Mouse (Mus musculus): Measurements from ENCODE around the gene Ccdc162.

The Ccdc162 gene

DNA sequence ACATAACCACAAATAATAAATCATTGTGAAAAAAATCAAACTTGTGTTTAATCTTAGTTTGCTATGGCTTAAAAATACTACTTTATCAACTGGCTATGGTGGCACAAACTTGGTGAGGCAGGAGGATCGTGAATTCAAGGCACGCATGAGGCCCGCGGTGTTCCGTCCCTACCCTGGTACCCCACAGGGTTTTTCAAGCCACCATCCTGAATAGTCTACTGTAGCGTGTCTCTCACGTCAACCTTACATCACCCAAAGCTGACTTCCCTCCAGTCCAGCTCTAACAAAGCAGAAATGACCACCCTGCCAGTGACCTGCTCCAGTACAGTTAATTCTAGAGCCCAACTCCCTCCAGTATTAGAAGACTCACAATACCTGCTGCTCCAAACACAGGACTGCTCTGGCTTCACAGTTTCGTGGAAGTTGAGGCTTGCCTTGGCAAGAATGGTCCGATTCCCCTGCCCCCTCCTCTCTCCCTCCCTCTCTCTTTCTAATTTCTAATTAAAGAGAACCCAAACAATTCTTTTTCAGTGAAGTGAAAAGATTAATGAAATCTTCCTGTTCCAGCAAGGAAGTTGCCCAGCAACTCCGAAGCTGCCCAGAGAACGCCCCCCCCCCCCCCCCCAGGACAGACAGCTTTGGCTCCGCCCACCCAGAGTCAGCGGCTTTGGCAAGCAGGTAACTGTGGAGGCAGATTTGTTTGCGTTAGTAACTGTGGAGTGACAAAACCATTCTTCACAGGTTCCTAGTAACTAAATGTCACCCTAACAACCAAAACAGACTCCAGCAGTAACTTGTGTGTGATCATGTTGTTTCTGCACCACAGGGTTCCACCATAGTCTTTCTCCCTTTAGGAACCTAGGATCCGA, at the start of gene Ccdc162:
Ccdc162 (minus strand) TSS at position 606 of the 869 bp plus-strand sequence.
- DNase-seq = no peak

DNA sequence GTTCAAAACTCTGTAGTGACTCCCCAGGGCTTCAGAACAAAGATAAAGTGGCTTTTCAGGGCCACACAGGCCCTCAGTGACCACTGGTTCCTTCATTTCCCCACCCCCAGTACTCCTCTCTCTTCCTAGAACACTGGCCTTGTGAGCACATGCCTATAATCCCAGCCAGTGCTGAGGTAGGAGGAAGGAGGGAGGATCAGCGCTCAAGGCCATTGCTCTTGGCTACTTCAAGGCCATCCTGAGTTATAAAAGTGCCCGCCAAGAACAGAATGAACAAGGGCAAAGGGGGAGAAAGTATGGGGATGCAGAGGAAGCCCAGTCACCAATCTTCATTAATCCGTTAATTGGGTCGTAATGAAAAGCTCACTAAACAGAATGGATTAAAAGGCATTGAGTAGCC, 49.2 kb upstream of the Ccdc162 start:
- DNase-seq = no peak

DNA sequence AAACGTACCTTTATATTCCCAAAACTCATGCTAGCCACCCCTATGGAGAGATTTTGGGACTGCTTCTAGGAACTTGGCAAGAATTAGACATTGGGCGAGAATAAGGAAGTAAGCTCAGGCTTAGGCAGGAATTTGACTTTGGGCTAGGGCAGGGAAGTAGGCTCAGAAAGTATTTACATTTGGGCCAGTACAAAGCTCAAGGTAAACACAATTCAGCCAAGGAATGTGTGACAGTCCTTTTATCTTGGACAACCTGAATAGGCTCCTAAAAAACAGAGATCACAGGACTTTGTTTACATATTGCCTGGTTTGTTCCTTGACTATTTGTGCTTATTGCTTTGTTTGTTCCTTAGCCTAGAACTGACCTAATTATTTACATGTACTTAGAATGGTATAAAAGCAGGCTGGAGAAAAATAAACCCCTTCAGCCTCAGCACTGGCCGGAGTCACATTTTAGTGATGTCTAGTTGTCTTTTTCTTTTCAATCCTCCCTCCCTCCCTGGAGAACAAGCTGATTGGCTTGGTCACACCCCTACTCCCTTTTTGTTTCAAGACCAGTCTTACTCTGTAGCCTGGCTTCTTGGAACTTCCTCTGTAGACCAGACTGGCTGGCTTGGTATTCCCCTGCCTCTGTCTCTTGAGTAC, 47.4 kb upstream of the Ccdc162 start:
- DNase-seq = no peak

DNA sequence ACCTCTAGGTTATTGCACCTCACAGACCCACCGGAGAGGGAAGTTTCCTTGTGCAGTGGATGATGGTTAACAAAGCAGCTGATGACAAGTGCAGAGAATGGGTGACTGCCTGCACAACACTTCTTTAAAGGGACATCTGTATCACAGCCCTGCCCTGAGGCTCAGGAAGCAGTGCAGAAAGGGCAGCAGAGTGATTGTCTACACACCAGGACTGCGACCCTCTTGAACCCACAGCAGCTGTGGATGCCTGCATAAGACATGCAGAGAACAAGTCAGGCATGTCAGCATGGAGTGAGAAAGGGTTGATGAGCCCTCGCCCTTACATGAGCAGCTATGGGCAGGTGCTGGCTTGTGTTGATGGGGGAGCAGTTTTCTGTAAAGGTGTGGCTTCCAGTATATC, 44.4 kb upstream of the Ccdc162 start:
- no peak for DNase-seq

DNA sequence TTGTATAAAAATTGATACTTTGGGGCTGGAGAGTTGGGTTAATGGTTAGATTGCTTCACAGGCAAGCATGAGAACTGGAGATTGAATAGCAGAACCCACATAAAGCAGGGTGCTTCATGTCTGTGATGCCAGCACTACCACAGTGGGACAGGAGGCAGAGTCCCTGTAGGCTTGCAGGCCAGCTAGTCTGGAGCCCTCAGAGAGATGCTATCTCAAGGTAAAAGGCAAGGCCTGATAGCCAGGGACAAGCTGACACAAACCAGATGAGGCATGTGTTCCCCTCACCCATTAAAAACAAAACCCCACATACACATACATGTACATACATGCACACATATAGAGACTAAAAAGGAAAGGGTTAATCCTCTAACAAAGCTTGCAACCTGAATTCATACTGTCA, 41.6 kb upstream of the Ccdc162 start:
- DNase-seq = no peak

DNA sequence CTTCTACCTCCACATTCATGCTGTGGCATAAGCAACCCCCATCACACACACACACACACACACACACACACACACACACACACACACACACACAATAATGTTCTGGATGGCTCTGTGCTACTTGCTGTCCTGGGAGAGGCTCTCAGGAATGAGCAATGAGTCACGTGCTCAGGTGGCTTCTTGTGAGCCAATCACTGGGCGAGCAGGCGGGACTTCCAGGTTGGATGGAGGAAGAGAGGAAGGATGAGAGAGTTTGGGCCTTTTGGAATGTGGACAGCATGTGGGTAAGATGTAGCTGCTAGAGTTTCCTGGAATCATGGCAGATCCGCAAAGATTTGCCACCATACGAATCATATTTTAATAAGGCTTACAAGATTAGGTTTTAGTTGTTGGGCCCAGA, 40.8 kb upstream of the Ccdc162 start:
- DNase-seq = no peak

DNA sequence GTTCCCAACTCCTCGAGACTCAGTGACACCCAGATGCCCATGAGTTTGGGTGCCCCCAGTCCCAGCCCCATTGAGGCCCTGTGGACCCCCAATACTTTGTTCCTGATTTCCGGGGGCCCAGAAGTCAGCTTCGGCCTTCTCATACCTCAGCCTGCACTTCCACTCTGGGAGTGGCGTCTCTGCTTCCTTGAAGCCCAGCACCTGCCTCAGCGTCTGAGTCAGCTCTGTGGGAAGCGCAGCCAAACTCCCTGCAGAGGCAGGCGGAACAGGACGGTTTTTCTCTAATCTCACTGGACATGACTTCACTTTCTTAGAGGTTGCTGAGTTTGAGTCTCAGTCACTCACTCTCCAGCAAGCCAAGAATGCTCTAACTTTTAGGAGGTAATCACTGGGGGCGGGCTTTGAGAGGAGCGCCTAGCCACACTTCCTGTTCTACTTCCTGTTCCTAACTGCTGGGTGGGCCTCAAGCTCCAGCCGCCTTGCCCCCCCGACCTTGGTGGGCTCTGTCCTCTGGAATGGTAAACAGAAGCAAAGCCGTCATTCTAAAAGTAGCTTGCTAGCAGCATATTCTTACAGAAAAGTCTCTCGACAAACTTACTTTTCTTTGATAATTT, 35.5 kb upstream of the Ccdc162 start:
- no peak for DNase-seq

DNA sequence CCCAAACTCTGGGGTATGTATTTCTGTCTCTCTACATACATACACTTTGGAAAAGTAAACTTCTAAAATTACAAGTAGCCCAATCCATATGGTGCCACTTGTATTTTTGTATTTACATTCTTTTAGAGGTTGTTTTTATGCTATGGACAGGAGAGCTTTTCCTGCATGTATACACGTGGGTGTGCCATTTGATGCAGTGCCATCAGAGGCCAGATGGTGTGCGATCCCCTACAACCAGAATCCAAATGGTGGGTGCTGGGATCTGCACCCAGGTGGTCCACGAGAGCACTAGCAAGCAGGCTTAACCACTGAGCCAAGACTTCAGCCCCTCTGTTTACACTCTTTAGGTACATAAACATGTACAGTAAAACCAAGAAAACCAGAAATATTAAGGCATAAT, 32.9 kb upstream of the Ccdc162 start:
- no peak for DNase-seq

DNA sequence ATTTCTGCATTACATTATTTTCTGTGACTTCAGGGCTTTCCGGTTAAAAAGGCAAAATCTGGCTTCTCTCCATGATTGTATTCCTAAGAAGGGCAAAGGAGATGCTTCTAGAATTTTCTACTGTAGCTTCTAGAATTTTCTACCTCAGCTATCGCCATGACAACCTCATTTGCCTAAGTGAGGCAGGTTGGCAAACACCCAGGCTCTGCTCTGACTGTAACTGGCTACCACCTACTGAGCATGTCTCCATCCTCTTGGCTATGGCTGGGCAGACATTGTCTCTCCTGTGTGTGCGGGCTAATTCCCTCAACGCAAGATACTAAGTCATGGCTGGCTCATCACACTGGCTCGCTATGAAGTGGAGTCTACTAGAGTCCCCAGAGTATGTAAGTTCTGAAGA, 30.1 kb upstream of the Ccdc162 start:
- DNase-seq = no peak

DNA sequence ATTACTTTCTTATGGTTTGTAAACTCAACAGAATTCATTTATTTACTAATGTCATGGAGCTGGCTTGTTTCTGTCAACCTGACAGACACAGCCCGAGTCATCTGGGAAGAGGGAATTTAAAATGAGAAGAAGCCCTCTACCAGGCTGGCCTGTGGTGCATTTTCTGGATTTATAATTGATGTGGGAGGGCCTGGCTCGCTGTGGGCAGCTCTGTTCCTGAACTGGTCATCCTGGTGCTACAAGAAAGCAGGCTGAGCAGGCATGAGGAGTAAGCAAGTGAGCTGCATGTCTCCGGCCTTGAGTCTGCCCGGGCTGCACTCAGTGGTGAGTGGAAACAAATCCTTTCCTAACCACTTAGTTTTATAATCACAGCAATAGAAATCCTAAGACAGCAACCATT, 27.6 kb upstream of the Ccdc162 start:
- DNase-seq = no peak

DNA sequence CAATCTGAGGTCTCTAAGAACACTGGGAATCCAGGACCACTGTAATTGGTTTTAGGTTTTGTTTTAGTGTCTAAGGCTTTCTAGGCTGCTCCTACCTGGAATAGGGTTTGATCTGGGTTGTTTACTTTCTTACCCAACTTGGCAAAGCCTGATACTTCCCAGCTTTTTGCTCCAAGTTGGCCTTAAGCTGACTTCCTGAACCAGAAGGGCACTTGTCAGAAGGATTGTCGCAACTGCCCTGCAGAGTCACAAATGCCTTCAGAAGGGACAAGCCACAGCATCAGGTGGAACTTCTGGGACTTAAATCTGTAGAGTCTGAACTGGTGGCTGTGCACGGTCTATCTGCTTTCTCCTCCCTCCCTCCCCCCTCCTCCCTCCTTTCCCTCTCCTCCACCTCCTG, 23.8 kb upstream of the Ccdc162 start:
- DNase-seq = no peak

DNA sequence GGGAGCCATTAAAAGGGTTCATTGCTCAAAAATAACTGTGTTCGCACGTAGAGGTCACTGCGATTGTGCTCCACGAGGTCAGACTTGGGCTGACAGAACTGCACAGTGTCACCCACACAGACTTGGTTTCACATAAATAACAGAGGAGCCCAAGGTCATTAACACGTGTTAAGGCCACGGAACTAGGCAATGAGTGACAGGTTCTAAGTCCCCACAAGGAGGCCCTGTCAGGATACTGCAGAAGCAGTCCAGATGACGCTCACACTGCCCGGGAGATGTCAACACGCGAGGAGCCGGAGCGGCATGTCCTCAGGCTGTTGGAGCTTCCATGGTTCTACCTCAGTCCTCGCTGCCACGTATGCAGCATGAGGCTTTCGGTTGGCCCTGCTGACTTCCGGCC, 20.8 kb upstream of the Ccdc162 start:
- no peak for DNase-seq

DNA sequence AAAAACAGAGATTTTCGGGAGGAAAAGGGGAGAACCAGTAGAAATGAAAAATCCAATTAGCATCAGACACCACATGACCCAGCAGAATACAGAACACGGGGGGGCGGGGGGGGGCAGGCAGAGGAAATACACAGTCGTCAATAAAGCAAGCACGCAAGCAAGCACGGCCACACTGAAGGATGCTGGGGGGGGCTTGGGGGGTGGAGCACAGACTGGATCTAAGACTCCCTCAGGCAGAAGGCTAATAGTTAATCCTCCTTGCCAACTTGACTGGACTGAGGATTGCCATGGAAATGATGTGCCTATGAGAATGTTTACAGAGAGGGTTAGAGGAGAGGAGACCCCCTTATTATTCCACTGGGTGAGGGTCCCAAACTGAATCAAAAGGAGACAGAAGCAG, 19.0 kb upstream of the Ccdc162 start:
- no peak for DNase-seq

DNA sequence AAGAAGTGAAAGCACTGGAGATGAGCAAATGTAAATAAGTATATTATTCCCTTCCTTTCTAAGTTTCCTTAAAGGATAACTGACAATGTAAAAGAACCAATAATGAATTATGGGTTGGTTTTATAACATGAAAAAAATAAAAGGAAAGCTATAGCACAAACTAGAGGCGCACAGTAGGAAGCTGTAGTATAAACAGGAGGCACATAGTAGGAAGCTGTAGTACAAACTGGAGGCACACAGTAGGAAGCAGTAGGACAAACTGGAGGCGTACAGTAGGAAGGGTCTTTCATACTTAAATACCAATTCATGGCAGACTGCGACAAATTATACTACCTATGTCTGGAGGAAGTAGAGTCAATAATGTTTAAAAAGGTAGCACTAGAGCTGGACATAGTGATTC, 16.8 kb upstream of the Ccdc162 start:
- no peak for DNase-seq

DNA sequence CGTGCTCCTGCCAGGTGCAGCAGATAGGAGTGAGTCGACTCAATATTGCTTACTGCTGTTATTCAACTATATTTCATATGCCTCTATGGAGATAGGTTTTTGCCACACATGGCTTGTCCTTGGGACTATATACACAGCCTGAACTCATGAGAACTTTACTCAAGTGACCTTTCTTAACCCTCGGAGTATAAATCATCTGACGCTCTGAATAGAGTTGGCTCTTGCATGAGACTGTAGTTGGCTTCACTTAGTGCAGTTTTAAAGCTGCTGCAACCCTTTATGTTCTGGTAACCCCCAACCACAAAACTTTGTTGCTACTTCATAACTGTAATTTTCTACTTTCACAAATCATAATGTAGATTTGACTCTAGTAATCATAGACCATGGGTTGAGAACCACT, 15.5 kb upstream of the Ccdc162 start:
- DNase-seq = no peak

DNA sequence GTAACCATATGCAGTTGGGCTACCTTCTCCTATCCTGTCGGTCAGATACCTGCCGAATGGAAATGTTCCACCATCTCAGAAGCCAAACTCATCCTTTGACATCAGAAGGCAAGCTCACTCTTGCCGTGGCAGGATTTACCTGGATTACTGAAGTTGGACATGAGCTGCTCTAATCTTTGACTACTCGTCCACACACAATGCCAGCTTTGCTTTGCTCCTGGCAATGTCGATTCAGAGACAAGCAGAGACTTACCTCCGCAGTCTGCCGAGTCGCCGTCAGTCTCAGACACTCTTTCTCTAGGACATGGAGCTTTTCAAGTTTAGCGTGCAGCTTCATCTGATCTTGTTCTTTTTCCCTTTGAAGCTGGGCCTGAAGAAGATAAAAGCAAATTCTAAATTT, 14.3 kb upstream of the Ccdc162 start:
- DNase-seq = no peak

DNA sequence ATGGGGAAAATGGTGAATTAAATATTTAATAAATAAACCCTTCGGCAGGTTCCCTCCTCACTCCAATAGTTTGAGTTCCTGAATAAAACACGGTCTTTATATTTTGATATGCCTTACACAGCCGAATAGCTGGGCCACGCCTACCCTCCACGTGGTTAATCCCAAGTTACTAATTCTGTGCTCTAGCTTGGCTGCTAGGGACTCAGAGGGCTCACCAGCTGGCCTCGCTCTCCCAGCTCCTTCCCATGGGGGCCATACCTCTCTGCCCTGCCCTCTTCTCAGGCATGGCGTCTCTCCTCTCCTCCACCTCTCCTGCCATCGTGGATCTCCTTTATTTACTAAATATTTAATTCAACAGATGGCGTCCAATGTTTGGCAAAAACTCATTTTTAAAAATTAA, 9.8 kb upstream of the Ccdc162 start:
- DNase-seq = no peak

DNA sequence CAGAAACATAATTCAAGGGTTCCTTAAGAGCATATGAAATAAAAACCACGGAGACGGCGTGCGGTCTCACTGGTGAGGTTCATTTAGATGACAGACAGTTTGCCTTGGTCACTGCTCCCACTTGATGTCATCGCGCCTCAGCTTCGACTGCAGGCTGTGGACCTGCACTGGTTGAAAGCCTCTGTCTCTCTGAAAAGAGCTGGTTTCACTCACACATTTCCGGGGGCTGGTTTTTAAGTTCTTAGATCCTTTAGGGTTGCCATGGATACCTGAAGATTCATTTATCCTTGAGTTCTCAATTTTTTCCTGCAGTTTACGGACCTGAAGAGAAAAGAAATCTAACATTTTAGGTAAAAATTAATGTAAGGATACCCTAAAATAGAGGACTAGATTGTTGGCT, 3.2 kb upstream of the Ccdc162 start:
- DNase-seq = no peak

DNA sequence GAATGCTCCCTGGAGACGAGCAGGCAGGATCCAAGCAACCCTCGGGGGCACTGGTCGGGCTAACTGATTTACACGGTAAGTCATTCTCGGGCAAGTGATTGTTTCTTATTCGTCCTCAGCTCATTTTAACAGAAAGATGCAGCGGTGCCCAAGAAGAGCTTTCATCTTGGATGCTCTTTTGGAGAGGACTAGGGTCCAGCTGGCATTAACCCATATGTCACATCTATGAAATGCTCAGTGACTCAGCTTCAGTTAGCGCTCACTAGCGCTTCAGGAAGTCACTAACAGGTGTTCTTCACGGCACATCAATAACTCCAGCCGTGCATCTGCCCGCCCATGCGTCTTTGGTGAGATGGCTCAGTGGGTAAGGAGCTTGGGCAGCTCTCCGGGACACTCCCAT, 877 bp downstream of the Ccdc162 start:
- no peak for DNase-seq

DNA sequence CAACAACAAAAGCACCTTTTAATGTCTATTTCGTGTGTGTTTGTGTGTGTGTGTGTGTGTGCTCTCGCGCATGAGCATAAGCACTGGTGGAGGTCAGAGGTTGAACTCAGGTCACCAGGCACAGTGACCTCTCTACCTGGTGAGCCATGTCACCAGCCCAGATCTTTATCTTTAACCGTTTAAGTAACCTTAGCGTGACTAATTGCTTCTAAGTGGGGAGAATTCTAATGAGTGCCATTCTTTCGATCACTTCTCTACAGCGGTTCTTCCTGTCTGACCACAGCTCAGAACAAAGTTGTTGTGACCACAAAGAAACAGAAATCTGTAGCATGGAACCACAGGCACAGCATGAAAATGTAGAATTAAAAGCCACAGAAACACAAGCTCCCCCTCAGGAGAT, 5.0 kb downstream of the Ccdc162 start:
- no peak for DNase-seq

DNA sequence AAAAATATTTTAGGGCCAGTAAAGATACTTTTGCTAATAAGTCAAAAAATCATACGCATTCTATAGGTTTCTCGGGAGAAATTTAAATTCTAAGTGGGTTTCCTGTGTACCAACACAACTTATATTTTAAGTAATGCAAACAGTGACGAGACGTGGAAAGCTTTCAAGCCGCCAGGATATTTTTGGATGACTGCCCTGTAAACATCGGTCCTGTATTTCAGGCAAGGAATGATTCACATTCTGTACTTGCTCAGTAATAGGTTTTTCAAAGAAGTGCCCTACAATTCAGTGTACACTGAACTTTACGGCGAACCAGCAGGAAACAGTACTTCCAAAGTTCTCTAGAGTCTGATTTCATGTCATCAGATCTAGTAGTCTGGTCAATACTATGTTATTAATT, 5.7 kb downstream of the Ccdc162 start:
- DNase-seq = no peak

DNA sequence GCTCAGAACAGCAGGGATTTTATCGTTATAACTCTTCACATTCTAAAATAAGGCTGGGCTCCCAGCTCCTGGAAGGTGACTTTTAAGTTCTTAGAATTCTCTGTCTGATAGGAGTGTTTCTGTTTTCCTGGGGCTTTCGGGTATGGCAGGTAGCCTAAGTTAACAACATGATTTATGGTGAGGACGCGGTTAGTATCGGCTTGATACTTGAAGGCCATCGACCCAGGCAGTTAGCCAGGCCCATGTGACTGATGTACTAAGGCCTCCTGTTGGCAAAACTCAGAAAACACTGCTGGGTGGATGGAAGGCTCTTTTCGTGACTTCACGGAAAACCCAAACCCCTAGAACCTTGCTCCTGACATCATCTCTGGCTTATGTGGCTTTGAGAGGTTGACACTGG, 7.1 kb downstream of the Ccdc162 start:
- DNase-seq = no peak

DNA sequence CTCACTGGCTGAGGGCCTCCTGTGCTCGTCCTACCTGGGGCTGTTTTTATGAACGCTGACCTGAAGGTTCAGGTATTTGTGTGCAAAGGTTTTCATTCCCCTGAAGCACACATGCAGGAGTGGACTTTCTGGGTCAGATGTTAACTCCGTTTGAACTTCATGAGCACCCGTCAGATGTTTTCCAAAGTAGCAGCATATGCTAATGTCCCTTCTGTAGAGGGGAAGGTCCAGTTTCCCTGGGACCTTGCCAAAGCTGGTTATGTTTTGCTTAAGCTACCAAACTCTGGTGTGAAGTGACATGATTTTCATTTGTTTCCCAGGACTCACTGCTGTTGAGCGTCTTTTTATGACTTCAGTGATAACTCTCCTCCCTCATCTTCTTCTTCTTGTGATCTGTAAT, 16.8 kb downstream of the Ccdc162 start:
- DNase-seq = peak; percentile 66

DNA sequence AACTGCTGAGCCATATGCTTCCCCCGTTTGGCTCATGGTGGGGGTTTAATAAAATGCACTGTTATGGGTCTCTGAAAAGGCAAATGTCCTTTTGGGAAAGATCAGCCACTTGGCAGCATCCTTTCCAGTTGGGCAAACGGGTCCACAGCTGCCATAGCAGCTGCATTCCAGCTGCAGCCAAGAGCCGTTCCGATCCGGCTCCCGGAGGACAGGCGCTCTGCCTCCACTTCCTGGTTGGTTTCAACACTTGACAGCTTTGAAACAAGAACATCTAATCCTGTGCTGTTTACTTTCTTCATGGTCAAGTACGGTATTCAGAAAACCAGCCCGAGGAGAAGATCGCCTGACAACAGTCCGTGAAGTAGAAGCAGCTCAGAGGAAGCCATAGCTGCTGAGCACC, 19.4 kb downstream of the Ccdc162 start:
- no peak for DNase-seq
